Mouse (Mus musculus) frontal cortex, postnatal 36 days (tissue): Measurements from ENCODE around the gene Gemin7.

Source experiments
- DNase-seq, 2 experiments: peaks; one replicate each; pipeline ENCODE4 v3.0.0; 2022; ENCODE audit warnings: low spot score in 2 of 2

The Gemin7 gene

GRCm38 (mm10) chr7:19547344-19547969 lies 29.9 kb downstream of the Gemin7 start:
- no peak for DNase-seq

- DNase-seq, result no peak
Measured at GRCm38 (mm10) chr7:19546007-19546406, 31.4 kb downstream of the Gemin7 start.

- DNase-seq, result no peak
Measured at GRCm38 (mm10) chr7:19543584-19543983, 33.8 kb downstream of the Gemin7 start.

- peak in 1 of 2 experiments; percentile 31 for DNase-seq
Measured at GRCm38 (mm10) chr7:19542155-19542691, 35.2 kb downstream of the Gemin7 start.

GRCm38 (mm10) chr7:19541681-19542154 lies 35.7 kb downstream of the Gemin7 start:
- no peak for DNase-seq

- no peak for DNase-seq
Measured at GRCm38 (mm10) chr7:19540771-19541566, 36.4 kb downstream of the Gemin7 start.

GRCm38 (mm10) chr7:19534676-19535075 lies 42.7 kb downstream of the Gemin7 start:
- no peak for DNase-seq

GRCm38 (mm10) chr7:19532240-19532639 lies 45.2 kb downstream of the Gemin7 start:
- no peak for DNase-seq

GRCm38 (mm10) chr7:19531077-19531476 lies 46.3 kb downstream of the Gemin7 start:
- no peak for DNase-seq

- DNase-seq, result no peak
Measured at GRCm38 (mm10) chr7:19525105-19525481, 52.3 kb downstream of the Gemin7 start.

- DNase-seq, result no peak
Measured at GRCm38 (mm10) chr7:19524420-19525104, 52.8 kb downstream of the Gemin7 start.

GRCm38 (mm10) chr7:19523757-19524419 lies 53.5 kb downstream of the Gemin7 start:
- peak; percentile 67 to 74 for DNase-seq

- DNase-seq, result peak in 1 of 2 experiments; percentile 42
Measured at GRCm38 (mm10) chr7:19523017-19523756, 54.2 kb downstream of the Gemin7 start.

GRCm38 (mm10) chr7:19520032-19520431 lies 57.4 kb downstream of the Gemin7 start:
- no peak for DNase-seq

GRCm38 (mm10) chr7:19517652-19518365 lies 59.6 kb downstream of the Gemin7 start, which contains the start of gene Nkpd1:
Gene Nkpd1 (plus strand): TSS chr7:19517838.
- DNase-seq, result no peak
